Mouse (Mus musculus) stomach, adult 2 months (tissue): ENCODE data around the gene Gm28510. TPM values are rescaled to one million over a fixed set of nuclear protein-coding genes. Genes with fewer than 3 reads are reported as not detected.

Source experiments
- polyA plus RNA-seq: library from polyadenylated mRNA; depleted of rRNA; stranded (reverse); fragments of >200 nt; gene quantifications from 2 replicates; pipeline ENCODE4 v1.2.3, GENCODE M21; 2012; rRNA removed

The Gm28510 gene
- not detected in 2 replicates for polyA plus RNA-seq

DNA sequence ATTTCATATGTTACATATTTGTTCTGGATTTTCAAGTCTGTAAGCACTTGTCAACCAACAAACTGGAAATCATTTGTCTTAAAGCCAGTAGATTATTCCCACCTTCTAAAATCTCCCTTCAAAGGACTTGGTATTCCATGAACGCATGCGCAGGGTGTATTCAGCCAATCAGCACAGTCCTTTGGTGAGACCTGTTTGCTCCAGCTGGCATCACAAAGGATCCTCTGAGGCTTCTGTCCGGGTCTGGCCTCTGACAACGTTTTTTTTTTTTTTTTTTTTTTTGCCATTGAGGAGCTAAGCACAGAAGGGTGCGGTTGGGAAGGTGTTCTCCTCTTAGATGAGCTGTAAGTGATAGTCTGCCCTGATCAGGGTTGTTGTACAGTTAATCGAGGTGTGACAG lies at the start of gene Gm28510:
Gm28510 (plus strand) TSS at position 301 of the 400 bp plus-strand sequence.

Other genes with a start within 250 kb of the Gm28510 start
- gene Gm20834, start 88.1 kb upstream of the Gm28510 start, polyA plus RNA-seq = not detected in 2 replicates
- not detected in 2 replicates for gene Gm20737, start 123.3 kb downstream of the Gm28510 start, polyA plus RNA-seq
- not detected in 2 replicates for gene Gm21775, start 140.7 kb downstream of the Gm28510 start, polyA plus RNA-seq
- gene Gm21900, start 203.6 kb downstream of the Gm28510 start, polyA plus RNA-seq = not detected in 2 replicates